Mouse (Mus musculus) small intestine, adult 2 months (tissue): ENCODE results near the gene Trim54. TPM values are rescaled to one million over a fixed set of nuclear protein-coding genes. Genes with fewer than 3 reads are reported as not detected.

ENCODE experiments used
- H3K27ac ChIP-seq: fragments of 200-500 bp; 2 replicates; pipeline ENCODE4 v1.5.1; 2012; ENCODE audit warnings: low read depth, low read length, control low read depth, inconsistent platforms; ENCODE audit not compliant: insufficient read depth
- H3K27me3 ChIP-seq: fragments of 200-500 bp; 2 replicates; pipeline ENCODE4 v1.6.1; 2012; ENCODE audit warnings: mild to moderate bottlenecking, moderate library complexity, low read length, inconsistent platforms; ENCODE audit not compliant: control insufficient read depth, insufficient read depth
- H3K36me3 ChIP-seq: fragments of 200-500 bp; 2 replicates; pipeline ENCODE4 v1.6.1; 2012; ENCODE audit warnings: mild to moderate bottlenecking, low read length, control low read depth, inconsistent platforms; ENCODE audit not compliant: control insufficient read depth, insufficient read depth
- H3K4me1 ChIP-seq: fragments of 200-500 bp; 2 replicates; pipeline ENCODE4 v1.6.1; 2012; ENCODE audit warnings: low read length, inconsistent platforms, mixed read lengths; ENCODE audit not compliant: control insufficient read depth, insufficient read depth, insufficient read length
- H3K4me3 ChIP-seq: fragments of 200-500 bp; 2 replicates; pipeline ENCODE4 v1.5.1; 2012; ENCODE audit warnings: low read depth, mild to moderate bottlenecking, control low read depth, inconsistent platforms, low read length, moderate library complexity
- CTCF ChIP-seq: fragments of 200-500 bp; IDR thresholded peaks from 2 replicates; pipeline ENCODE4 v1.5.1; 2012; ENCODE audit warnings: low read depth, mild to moderate bottlenecking, control low read depth, inconsistent platforms, low read length, moderate library complexity, mixed read lengths; ENCODE audit not compliant: insufficient replicate concordance, insufficient read length; ENCODE audit errors: extremely low read depth
- POLR2A ChIP-seq: fragments of 200-500 bp; IDR thresholded peaks from 2 replicates; pipeline ENCODE4 v1.6.1; 2012; ENCODE audit warnings: low read depth, mild to moderate bottlenecking, control low read depth, inconsistent platforms, low read length, moderate library complexity
- WGBS: fragments of 180-500 bp; shearing (Covaris S2); methylation state at CpG from one replicate; pipeline ENCODE4 v1.1.7; 2018; 5-methylcytosine and 5-hydroxymethylcytosine counted together
- polyA plus RNA-seq: library from polyadenylated mRNA; depleted of rRNA; stranded (reverse); fragments of >200 nt; gene quantifications from 2 replicates; pipeline ENCODE4 v1.2.3, GENCODE M21; 2012

The Trim54 gene
- polyA plus RNA-seq, 1 experiment, result not detected

DNA sequence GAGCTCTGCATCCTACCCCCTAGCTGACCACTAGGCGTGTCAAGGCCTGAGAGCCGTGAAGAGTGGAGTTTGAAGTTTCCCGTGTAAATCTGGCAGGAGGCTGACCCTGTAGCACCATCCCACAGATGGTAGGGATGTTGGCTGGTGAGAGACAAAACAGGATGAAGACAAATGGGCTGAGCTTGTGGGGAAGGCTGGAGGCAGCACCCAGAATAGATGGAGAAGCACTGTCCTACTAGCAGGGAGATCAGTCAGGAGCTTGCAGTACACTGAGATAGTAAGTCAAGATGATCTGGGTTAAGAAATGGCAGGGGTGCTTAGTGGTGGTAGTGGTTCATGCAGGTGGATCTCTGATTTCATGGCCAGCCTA is 35.7 kb upstream of the Trim54 start:
- no peaks in the 10 kb centered on the region for H3K27me3 ChIP-seq
- no peak overlapping the region for H3K27ac ChIP-seq
- WGBS, result 68% methylated on average over 3 of the region's 3 CpGs
- H3K4me1 ChIP-seq, result peaks cover 2% of the 10 kb centered on the region; the same call in 1 of the 2 replicates
- TF ChIP-seq POLR2A, result no peak
- TF ChIP-seq CTCF, result no peak
- H3K4me3 ChIP-seq, result no peak overlapping the region
- H3K36me3 ChIP-seq, result peaks cover 15% of the 10 kb centered on the region; the same call in 1 of the 2 replicates

DNA sequence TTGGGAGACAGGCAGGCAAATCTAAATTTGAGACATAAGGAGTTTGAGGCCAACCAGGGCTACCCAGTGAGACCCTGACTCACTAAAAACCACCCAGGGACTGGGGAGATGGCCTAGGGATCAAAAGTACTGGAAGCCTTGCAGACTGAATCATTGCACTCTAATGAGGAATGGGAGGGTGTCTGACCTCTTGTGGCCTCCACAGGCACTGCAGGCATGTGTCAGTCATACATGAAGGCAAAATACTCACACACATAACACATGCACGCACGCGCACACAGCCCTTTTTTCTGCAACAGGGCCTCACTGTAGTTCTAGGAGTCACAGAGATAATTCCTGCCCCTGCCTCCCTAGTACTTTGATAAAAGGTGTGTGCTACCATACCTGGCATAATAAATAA is 35.1 kb upstream of the Trim54 start:
- H3K36me3 ChIP-seq, result peaks cover 13% of the 10 kb centered on the region; the same call in 1 of the 2 replicates

DNA sequence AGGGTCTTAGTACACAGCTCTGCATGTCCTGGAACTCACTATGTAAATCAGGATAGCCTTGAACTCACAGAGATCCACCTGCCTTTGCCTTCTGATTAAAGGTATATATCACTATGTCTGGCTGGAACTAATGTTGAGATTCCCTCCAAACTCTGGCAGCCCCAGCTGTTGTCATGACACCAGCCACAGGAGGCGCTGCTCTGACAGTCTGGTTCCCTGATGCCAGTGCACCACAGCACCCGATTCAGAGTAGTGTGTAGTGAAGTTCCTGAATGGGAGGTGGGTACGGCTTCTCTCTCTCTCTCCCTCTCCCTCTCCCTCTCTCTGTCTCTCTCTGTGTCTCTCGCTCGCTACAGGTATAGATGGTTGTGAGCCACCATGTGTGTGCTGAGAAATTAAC is 34.2 kb upstream of the Trim54 start:
- 21% methylated on average over 5 of the region's 5 CpGs for WGBS
- Histone ChIP-seq H3K36me3 (peaks cover 7% of the 10 kb centered on the region; the same call in 1 of the 2 replicates), H3K27me3 (no peaks in the 10 kb centered on the region), H3K4me3 (no peak overlapping the region), H3K27ac (no peak overlapping the region), H3K4me1 (peaks cover 2% of the 10 kb centered on the region; the same call in 1 of the 2 replicates)
- TF ChIP-seq POLR2A (no peak), CTCF (peak; percentile 47; the same call in 1 of the 2 replicates)

More for the DNA sequence above, 35.1 kb upstream of the Trim54 start:
- 86% methylated on average over 3 of the region's 3 CpGs for WGBS
- no peaks in the 10 kb centered on the region for H3K27me3 ChIP-seq
- peaks cover 2% of the 10 kb centered on the region; the same call in 1 of the 2 replicates for H3K4me1 ChIP-seq
- no peak overlapping the region for H3K27ac ChIP-seq
- TF ChIP-seq CTCF, result peak; percentile 74; the same call in 1 of the 2 replicates
- no peak for TF ChIP-seq POLR2A
- H3K4me3 ChIP-seq, result no peak overlapping the region

- 37% methylated on average over 12 of the region's 12 CpGs for WGBS
- TF ChIP-seq CTCF, result no peak
- no peak overlapping the region for H3K4me3 ChIP-seq
- peaks cover 4% of the 10 kb centered on the region; the same call in 1 of the 2 replicates for H3K36me3 ChIP-seq
- H3K27me3 ChIP-seq, result no peaks in the 10 kb centered on the region
- no peak overlapping the region for H3K27ac ChIP-seq
- peaks cover 2% of the 10 kb centered on the region; the same call in 1 of the 2 replicates for H3K4me1 ChIP-seq
Measured at GRCm38 (mm10) chr5:31082935-31083625, 33.4 kb upstream of the Trim54 start.

DNA sequence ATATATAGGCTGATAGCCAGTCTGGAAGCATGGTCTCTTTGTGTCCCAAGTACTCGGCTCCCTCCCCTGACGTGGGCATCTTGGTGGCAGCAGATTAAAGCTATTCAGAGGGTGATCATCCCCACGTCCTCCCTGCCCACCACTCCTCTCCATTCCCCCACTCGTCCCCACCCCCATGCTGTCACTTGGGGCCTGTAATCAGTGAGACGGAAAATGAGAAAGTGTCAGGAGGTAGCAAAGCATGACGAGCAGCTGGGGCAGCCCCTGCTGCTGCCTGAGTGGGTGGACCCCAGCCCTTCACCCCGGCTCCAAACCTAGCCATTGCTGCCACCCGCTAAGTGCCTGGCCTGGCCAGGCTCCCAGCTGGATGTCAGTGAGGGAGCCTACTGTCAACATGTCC is 32.6 kb upstream of the Trim54 start:
- WGBS, result 53% methylated on average over 8 of the region's 8 CpGs
- no peaks in the 10 kb centered on the region for H3K27me3 ChIP-seq
- no peak overlapping the region for H3K4me3 ChIP-seq
- H3K4me1 ChIP-seq, result peaks cover 2% of the 10 kb centered on the region; the same call in 1 of the 2 replicates
- no peaks in the 10 kb centered on the region for H3K36me3 ChIP-seq
- TF ChIP-seq POLR2A, result no peak
- no peak for TF ChIP-seq CTCF
- no peak overlapping the region for H3K27ac ChIP-seq

GRCm38 (mm10) chr5:31086606-31087005 is 29.9 kb upstream of the Trim54 start:
- H3K27ac ChIP-seq, result no peak overlapping the region
- no peaks in the 10 kb centered on the region for H3K36me3 ChIP-seq
- no peak for TF ChIP-seq CTCF
- TF ChIP-seq POLR2A, result no peak
- WGBS, result 25% methylated on average over 7 of the region's 7 CpGs
- peaks cover 13% of the 10 kb centered on the region for H3K27me3 ChIP-seq
- H3K4me1 ChIP-seq, result peaks cover 2% of the 10 kb centered on the region; the same call in 1 of the 2 replicates
- no peak overlapping the region for H3K4me3 ChIP-seq

DNA sequence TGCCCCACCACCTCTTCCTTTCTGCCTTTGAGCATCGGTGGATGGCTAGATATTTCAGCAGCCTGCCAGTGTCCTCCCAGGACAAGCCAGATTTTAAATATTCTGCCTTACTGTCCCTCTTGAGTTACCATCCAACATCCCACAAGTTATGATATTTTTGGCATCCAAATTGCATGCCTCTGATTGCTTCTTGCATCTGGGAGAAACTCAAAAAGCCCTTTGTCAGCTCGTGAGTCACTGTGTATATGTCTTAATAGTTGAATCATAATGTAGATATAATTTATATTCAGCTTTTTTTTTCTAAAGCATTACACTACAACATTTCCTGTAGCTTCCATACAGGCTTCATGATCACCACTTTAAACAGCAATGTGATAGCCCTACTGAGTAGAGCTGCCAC is 29.4 kb upstream of the Trim54 start:
- no peak for TF ChIP-seq CTCF
- no peaks in the 10 kb centered on the region for H3K36me3 ChIP-seq
- WGBS, result 71% methylated on average over 2 of the region's 2 CpGs

More for the DNA sequence above, 29.4 kb upstream of the Trim54 start:
- H3K27me3 ChIP-seq, result peaks cover 19% of the 10 kb centered on the region
- no peak overlapping the region for H3K27ac ChIP-seq
- peaks cover 2% of the 10 kb centered on the region; the same call in 1 of the 2 replicates for H3K4me1 ChIP-seq
- no peak overlapping the region for H3K4me3 ChIP-seq
